Mouse (Mus musculus) limb, embryonic 11.5 days (tissue): ENCODE measurements at regions not wholly inside any gene's neighbourhood (a gene's known extent, or its start where the extent isn't known, plus 50 kb on each side); places are given as distances from the start of the nearest gene placed in this dataset.

ENCODE experiments used
- ATAC-seq: fragments of 200-750 bp; cut with Nextera tagmentation; 2 replicates; pipeline ENCODE4 v1.8.0; 2017; ENCODE audit warnings: low read depth; ENCODE audit not compliant: insufficient number of reproducible peaks, low FRiP score, low TSS enrichment
- DNase-seq: peaks from one replicate; pipeline ENCODE4 v3.0.0-alpha.2; 2015; ENCODE audit warnings: low spot score
- H3K27ac ChIP-seq: fragments of 300-500 bp; sonication (generic); replicated peaks from 2 replicates; pipeline ENCODE4 v1.5.1; 2014; ENCODE audit warnings: low read depth, mild to moderate bottlenecking, low read length
- H3K27me3 ChIP-seq: fragments of 300-500 bp; sonication (generic); 2 replicates; pipeline ENCODE4 v1.6.1; 2014; ENCODE audit warnings: mild to moderate bottlenecking, low read length, mixed read lengths; ENCODE audit not compliant: control insufficient read depth, insufficient read depth
- H3K36me3 ChIP-seq: fragments of 300-500 bp; sonication (generic); 2 replicates; pipeline ENCODE4 v1.6.1; 2014; ENCODE audit warnings: mild to moderate bottlenecking, low read length, moderate library complexity, mixed read lengths; ENCODE audit not compliant: control insufficient read depth, insufficient read depth
- H3K4me1 ChIP-seq: fragments of 300-500 bp; sonication (generic); 2 replicates; pipeline ENCODE4 v1.6.1; 2014; ENCODE audit warnings: low read length, mixed read lengths; ENCODE audit not compliant: control insufficient read depth, insufficient read depth
- H3K4me2 ChIP-seq: fragments of 300-500 bp; sonication (generic); 2 replicates; pipeline ENCODE4 v1.6.1; 2014; ENCODE audit warnings: low read depth, mild to moderate bottlenecking, moderate library complexity; ENCODE audit not compliant: severe bottlenecking
- H3K4me3 ChIP-seq: fragments of 300-500 bp; sonication (generic); 2 replicates; pipeline ENCODE4 v1.5.1; 2014; ENCODE audit warnings: low read depth, low read length
- H3K9ac ChIP-seq: fragments of 300-500 bp; sonication (generic); 2 replicates; pipeline ENCODE4 v1.6.1; 2014; ENCODE audit warnings: mild to moderate bottlenecking, low read length
- H3K9me3 ChIP-seq: fragments of 300-500 bp; sonication (generic); 2 replicates; pipeline ENCODE4 v1.6.1; 2016; ENCODE audit warnings: low read length; ENCODE audit not compliant: control insufficient read depth
- WGBS: fragments of 180-500 bp; shearing (Covaris S2); extraction: QIAGEN DNeasy Blood & Tissue Kit; methylation state at CpG from one replicate; pipeline ENCODE4 v1.1.7; 2014; 5-methylcytosine and 5-hydroxymethylcytosine counted together

GRCm38 (mm10) chrX:12525044-12525443 is 62.6 kb upstream of the Atp6ap2 start:
- no peak overlapping the region for H3K4me2 ChIP-seq
- no peaks in the 10 kb centered on the region for H3K4me1 ChIP-seq
- ATAC-seq (peak; percentile 86), DNase-seq (peak; percentile 48)
- H3K4me3 ChIP-seq: no peak overlapping the region
- H3K9me3 ChIP-seq: no peaks in the 10 kb centered on the region
- no peaks in the 10 kb centered on the region for H3K27me3 ChIP-seq
- H3K36me3 ChIP-seq: no peaks in the 10 kb centered on the region
- no peak overlapping the region for H3K27ac ChIP-seq
- no peak overlapping the region for H3K9ac ChIP-seq
- WGBS: 28% methylated on average over 3 of the region's 3 CpGs

GRCm38 (mm10) chrX:12530406-12531311 is 56.9 kb upstream of the Atp6ap2 start:
- no peaks in the 10 kb centered on the region for H3K27me3 ChIP-seq
- no peaks in the 10 kb centered on the region for H3K36me3 ChIP-seq
- no peak overlapping the region for H3K4me3 ChIP-seq
- H3K9me3 ChIP-seq: no peaks in the 10 kb centered on the region
- 73% methylated on average over 6 of the region's 6 CpGs for WGBS
- H3K9ac ChIP-seq: no peak overlapping the region
- no peak for DNase-seq
- no peak overlapping the region for H3K27ac ChIP-seq
- no peaks in the 10 kb centered on the region for H3K4me1 ChIP-seq
- no peak for ATAC-seq
- no peak overlapping the region for H3K4me2 ChIP-seq
